Mouse (Mus musculus): ENCODE measurements at regions not wholly inside any gene's neighbourhood (a gene's known extent, or its start where the extent isn't known, plus 50 kb on each side); places are given as distances from the start of the nearest gene placed in this dataset.

DNA sequence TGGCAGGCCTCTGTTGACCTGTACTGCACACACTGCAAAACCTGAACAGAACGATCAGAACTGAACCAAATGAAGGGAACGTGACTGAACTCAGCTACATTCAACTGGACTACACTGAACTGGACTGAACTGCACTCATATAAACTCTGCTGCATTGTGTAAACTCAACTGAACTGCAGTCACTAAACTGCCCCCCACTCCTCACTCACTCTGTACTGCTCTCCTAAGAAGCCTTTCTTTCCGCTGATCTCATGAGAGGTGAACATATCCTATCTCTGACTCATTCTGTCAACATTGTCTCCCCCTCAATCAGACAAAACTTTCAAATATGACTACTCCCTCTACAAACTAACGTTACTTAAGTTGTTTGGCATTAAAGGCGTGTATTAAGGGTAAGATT, 324.5 kb upstream of the Cdh9 start:
- Histone ChIP-seq H3K9me3 (ENCODE audit: control insufficient read depth, low read length) (no peaks in the 10 kb centered on the region), H3K27me3 (ENCODE audit: control insufficient read depth, insufficient read depth, low read length) (no peaks in the 10 kb centered on the region), H3K36me3 (ENCODE audit: control insufficient read depth, insufficient read depth, low read length) (no peaks in the 10 kb centered on the region), H3K4me3 (ENCODE audit: low read depth, low read length) (no peak overlapping the region), H3K27ac (ENCODE audit: low read depth, low read length) (no peak overlapping the region), H3K4me2 (ENCODE audit: low read depth, low read length, severe bottlenecking) (no peak overlapping the region), H3K9ac (ENCODE audit: low read length) (no peak overlapping the region), H3K4me1 (replicated peaks; ENCODE audit: control insufficient read depth, insufficient read depth, low read length) (no peaks in the 10 kb centered on the region)
- 83% methylated on average over 5 of the region's 5 CpGs for WGBS
- DNase-seq (ENCODE audit: low spot score), result no peak
- no peak for ATAC-seq (replicated peaks; ENCODE audit: low FRiP score)

- H3K27ac ChIP-seq (ENCODE audit: low read depth, low read length), result no peak overlapping the region
- H3K4me1 ChIP-seq (replicated peaks; ENCODE audit: control insufficient read depth, insufficient read depth, low read length), result no peaks in the 10 kb centered on the region
- H3K27me3 ChIP-seq (ENCODE audit: control insufficient read depth, insufficient read depth, low read length), result no peaks in the 10 kb centered on the region
- no peak overlapping the region for H3K9ac ChIP-seq (ENCODE audit: low read length)
- H3K4me2 ChIP-seq (ENCODE audit: low read depth, low read length, severe bottlenecking), result no peak overlapping the region
- no peaks in the 10 kb centered on the region for H3K9me3 ChIP-seq (ENCODE audit: control insufficient read depth, low read length)
- no peak overlapping the region for H3K4me3 ChIP-seq (ENCODE audit: low read depth, low read length)
- DNase-seq (ENCODE audit: low spot score) (no peak), ATAC-seq (replicated peaks; ENCODE audit: low FRiP score) (no peak)
- no peaks in the 10 kb centered on the region for H3K36me3 ChIP-seq (ENCODE audit: control insufficient read depth, insufficient read depth, low read length)
These were observed 322.4 kb upstream of the Cdh9 start for GRCm38 (mm10) chr15:16406203-16406602.

DNA sequence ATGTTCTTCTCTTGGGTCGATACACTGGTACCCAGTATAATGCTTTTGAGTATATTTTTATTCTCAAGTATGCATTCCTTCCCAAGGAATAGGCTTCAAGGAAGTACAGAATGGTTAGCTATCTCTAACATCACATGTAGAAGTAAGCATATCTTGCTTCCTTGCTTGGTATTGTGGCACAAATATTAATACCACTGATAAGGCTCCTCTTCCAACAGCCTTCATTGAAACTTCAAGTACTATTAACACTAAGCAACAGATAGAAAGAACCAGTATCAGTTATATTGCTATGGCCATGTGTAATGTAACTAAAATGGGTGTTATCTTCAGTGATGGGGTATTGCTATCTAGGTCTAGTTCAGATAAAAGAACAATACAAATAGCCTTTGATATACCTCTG, 316.9 kb upstream of the Cdh9 start:
- H3K4me1 ChIP-seq (replicated peaks; ENCODE audit: control insufficient read depth, insufficient read depth, low read length), result no peaks in the 10 kb centered on the region
- H3K4me3 ChIP-seq (ENCODE audit: low read depth, low read length), result no peak overlapping the region
- WGBS, result 89% methylated on average over 1 of the region's 1 CpGs
- DNase-seq (ENCODE audit: low spot score), result no peak
- H3K9ac ChIP-seq (ENCODE audit: low read length), result no peak overlapping the region
- no peak for ATAC-seq (replicated peaks; ENCODE audit: low FRiP score)
- no peak overlapping the region for H3K4me2 ChIP-seq (ENCODE audit: low read depth, low read length, severe bottlenecking)
- no peaks in the 10 kb centered on the region for H3K36me3 ChIP-seq (ENCODE audit: control insufficient read depth, insufficient read depth, low read length)
- no peak overlapping the region for H3K27ac ChIP-seq (ENCODE audit: low read depth, low read length)
- no peaks in the 10 kb centered on the region for H3K9me3 ChIP-seq (ENCODE audit: control insufficient read depth, low read length)
- H3K27me3 ChIP-seq (ENCODE audit: control insufficient read depth, insufficient read depth, low read length), result no peaks in the 10 kb centered on the region

DNA sequence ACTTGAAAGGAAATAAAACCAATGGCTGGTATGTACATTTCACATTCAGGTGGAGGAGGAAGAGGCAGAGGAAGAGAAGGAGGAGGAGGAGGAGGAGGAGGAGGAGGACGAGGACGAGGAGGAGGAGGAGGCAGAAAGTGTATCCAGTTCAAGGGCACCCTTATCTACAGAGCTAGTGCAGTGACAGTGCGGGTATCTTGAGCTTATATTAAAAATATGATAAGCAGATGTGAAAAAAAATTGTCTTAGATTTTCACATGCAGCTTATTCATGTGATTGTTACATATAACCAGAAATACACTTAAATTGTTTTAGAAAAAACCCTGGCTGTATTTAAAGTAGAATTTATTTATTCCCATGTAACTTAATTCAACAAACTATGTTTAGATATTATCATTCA, 310.8 kb upstream of the Cdh9 start:
- Histone ChIP-seq H3K9ac (ENCODE audit: low read length) (no peak overlapping the region), H3K27ac (ENCODE audit: low read depth, low read length) (no peak overlapping the region), H3K27me3 (ENCODE audit: control insufficient read depth, insufficient read depth, low read length) (no peaks in the 10 kb centered on the region), H3K4me2 (ENCODE audit: low read depth, low read length, severe bottlenecking) (no peak overlapping the region), H3K36me3 (ENCODE audit: control insufficient read depth, insufficient read depth, low read length) (no peaks in the 10 kb centered on the region), H3K4me1 (replicated peaks; ENCODE audit: control insufficient read depth, insufficient read depth, low read length) (no peaks in the 10 kb centered on the region), H3K4me3 (ENCODE audit: low read depth, low read length) (no peak overlapping the region), H3K9me3 (ENCODE audit: control insufficient read depth, low read length) (no peaks in the 10 kb centered on the region)
- DNase-seq (ENCODE audit: low spot score) (no peak), ATAC-seq (replicated peaks; ENCODE audit: low FRiP score) (no peak)
- WGBS, result 87% methylated on average over 3 of the region's 3 CpGs

- no peaks in the 10 kb centered on the region for H3K9me3 ChIP-seq (ENCODE audit: control insufficient read depth, low read length)
- no peaks in the 10 kb centered on the region for H3K36me3 ChIP-seq (ENCODE audit: control insufficient read depth, insufficient read depth, low read length)
- H3K4me3 ChIP-seq (ENCODE audit: low read depth, low read length), result no peak overlapping the region
- H3K9ac ChIP-seq (ENCODE audit: low read length), result no peak overlapping the region
- no peak overlapping the region for H3K27ac ChIP-seq (ENCODE audit: low read depth, low read length)
- WGBS, result 90% methylated on average over 3 of the region's 3 CpGs
- no peak overlapping the region for H3K4me2 ChIP-seq (ENCODE audit: low read depth, low read length, severe bottlenecking)
- DNase-seq (ENCODE audit: low spot score) (no peak), ATAC-seq (replicated peaks; ENCODE audit: low FRiP score) (no peak)
- H3K27me3 ChIP-seq (ENCODE audit: control insufficient read depth, insufficient read depth, low read length), result no peaks in the 10 kb centered on the region
- H3K4me1 ChIP-seq (replicated peaks; ENCODE audit: control insufficient read depth, insufficient read depth, low read length), result no peaks in the 10 kb centered on the region
These were observed 305.5 kb upstream of the Cdh9 start for GRCm38 (mm10) chr15:16423019-16423418.

DNA sequence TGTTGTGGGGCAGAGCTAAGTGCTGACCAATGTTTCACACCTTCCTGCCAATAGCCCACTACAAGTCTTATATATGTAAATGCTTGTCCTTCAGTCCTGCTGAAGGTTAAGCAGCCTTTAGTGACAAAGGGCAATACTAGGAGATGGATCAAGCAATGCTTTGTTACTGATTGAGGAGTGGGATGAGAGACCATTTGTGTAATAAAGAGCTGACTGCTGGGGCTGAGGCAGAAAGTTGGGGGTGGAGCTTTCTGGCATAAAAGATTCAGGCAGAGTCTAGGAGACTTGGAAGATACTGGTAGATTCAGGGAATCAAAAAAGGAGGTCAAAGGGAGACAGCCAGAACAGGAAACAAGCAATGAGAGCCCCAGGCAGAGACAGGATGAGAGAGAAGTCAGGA, 281.9 kb upstream of the Cdh9 start:
- ATAC-seq (replicated peaks; ENCODE audit: low FRiP score) (no peak), DNase-seq (ENCODE audit: low spot score) (no peak)
- H3K9me3 ChIP-seq (ENCODE audit: control insufficient read depth, low read length), result no peaks in the 10 kb centered on the region
- no peak overlapping the region for H3K4me3 ChIP-seq (ENCODE audit: low read depth, low read length)
- no peak overlapping the region for H3K9ac ChIP-seq (ENCODE audit: low read length)
- H3K36me3 ChIP-seq (ENCODE audit: control insufficient read depth, insufficient read depth, low read length), result no peaks in the 10 kb centered on the region
- no peak overlapping the region for H3K27ac ChIP-seq (ENCODE audit: low read depth, low read length)
- no peak overlapping the region for H3K4me2 ChIP-seq (ENCODE audit: low read depth, low read length, severe bottlenecking)
- H3K4me1 ChIP-seq (replicated peaks; ENCODE audit: control insufficient read depth, insufficient read depth, low read length), result no peaks in the 10 kb centered on the region
- no peaks in the 10 kb centered on the region for H3K27me3 ChIP-seq (ENCODE audit: control insufficient read depth, insufficient read depth, low read length)

DNA sequence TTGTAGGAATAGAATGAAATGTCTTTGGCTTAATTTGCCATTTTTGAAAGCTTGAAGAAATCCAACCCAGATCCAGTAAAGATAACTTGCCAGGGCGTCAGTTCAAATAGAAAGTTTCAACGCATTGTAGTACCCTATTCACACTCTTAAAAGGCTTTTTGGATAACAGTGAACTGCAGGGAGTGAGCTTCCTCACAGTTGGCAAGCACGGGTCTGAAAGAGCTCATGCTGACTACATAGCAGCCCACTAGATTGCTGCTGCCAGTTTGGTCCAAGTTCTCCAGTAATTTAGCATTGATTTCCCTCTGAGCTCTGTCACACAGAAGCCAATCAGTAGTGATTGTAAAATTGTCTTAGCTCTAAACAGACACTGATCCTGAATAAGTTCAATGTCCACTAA, 237.3 kb upstream of the Cdh9 start:
- Histone ChIP-seq H3K27ac (ENCODE audit: low read depth, low read length) (no peak overlapping the region), H3K4me1 (replicated peaks; ENCODE audit: control insufficient read depth, insufficient read depth, low read length) (no peaks in the 10 kb centered on the region), H3K4me3 (ENCODE audit: low read depth, low read length) (no peak overlapping the region), H3K9me3 (ENCODE audit: control insufficient read depth, low read length) (no peaks in the 10 kb centered on the region), H3K9ac (ENCODE audit: low read length) (no peak overlapping the region), H3K36me3 (ENCODE audit: control insufficient read depth, insufficient read depth, low read length) (no peaks in the 10 kb centered on the region), H3K27me3 (ENCODE audit: control insufficient read depth, insufficient read depth, low read length) (no peaks in the 10 kb centered on the region), H3K4me2 (ENCODE audit: low read depth, low read length, severe bottlenecking) (no peak overlapping the region)
- ATAC-seq (replicated peaks; ENCODE audit: low FRiP score) (peak; percentile 66; the same call in 1 of the 2 replicates), DNase-seq (ENCODE audit: low spot score) (no peak)
- 2% methylated on average over 3 of the region's 3 CpGs for WGBS

- Histone ChIP-seq H3K4me2 (ENCODE audit: low read depth, low read length, severe bottlenecking) (no peak overlapping the region), H3K36me3 (ENCODE audit: control insufficient read depth, insufficient read depth, low read length) (no peaks in the 10 kb centered on the region), H3K4me1 (replicated peaks; ENCODE audit: control insufficient read depth, insufficient read depth, low read length) (no peaks in the 10 kb centered on the region), H3K9me3 (ENCODE audit: control insufficient read depth, low read length) (no peaks in the 10 kb centered on the region), H3K9ac (ENCODE audit: low read length) (no peak overlapping the region), H3K27ac (ENCODE audit: low read depth, low read length) (no peak overlapping the region), H3K27me3 (ENCODE audit: control insufficient read depth, insufficient read depth, low read length) (no peaks in the 10 kb centered on the region), H3K4me3 (ENCODE audit: low read depth, low read length) (no peak overlapping the region)
- no peak for ATAC-seq (replicated peaks; ENCODE audit: low FRiP score)
- 43% methylated on average over 2 of the region's 2 CpGs for WGBS
- DNase-seq (ENCODE audit: low spot score), result no peak
These were observed 235.7 kb upstream of the Cdh9 start for GRCm38 (mm10) chr15:16492871-16493270.

DNA sequence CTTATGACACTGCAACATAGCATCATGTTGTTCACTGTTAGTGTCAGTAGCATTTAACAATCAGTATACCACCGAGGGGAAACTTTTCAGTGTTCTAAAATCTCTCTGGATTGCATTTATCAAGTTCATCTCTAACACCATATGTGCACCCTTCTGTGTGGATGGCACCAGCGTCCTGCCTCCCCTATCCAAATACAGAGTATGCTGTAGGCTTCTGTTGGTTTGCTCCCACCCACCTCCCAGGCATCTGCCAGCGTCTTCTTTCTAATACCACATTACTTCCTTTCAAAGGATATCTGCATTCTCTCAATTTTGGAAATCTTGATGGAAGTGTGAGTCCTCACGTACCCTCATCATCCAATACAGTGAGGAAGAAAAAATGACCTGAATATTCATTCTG, 208.0 kb upstream of the Cdh9 start:
- WGBS, result 77% methylated on average over 4 of the region's 4 CpGs
- Histone ChIP-seq H3K4me3 (ENCODE audit: low read depth, low read length) (no peak overlapping the region), H3K36me3 (ENCODE audit: control insufficient read depth, insufficient read depth, low read length) (no peaks in the 10 kb centered on the region), H3K9ac (ENCODE audit: low read length) (no peak overlapping the region), H3K4me2 (ENCODE audit: low read depth, low read length, severe bottlenecking) (no peak overlapping the region), H3K9me3 (ENCODE audit: control insufficient read depth, low read length) (no peaks in the 10 kb centered on the region), H3K27me3 (ENCODE audit: control insufficient read depth, insufficient read depth, low read length) (no peaks in the 10 kb centered on the region), H3K27ac (ENCODE audit: low read depth, low read length) (no peak overlapping the region), H3K4me1 (replicated peaks; ENCODE audit: control insufficient read depth, insufficient read depth, low read length) (no peaks in the 10 kb centered on the region)
- DNase-seq (ENCODE audit: low spot score) (no peak), ATAC-seq (replicated peaks; ENCODE audit: low FRiP score) (no peak)

Data from forebrain, embryonic 11.5 days (tissue).